Comparison of ENCODE assay signal across 20 mouse cellular contexts in genomic region chr14:59681906-59682305, GRCm38 (mm10). TPM values are rescaled to one million over a fixed set of nuclear protein-coding genes. Genes with fewer than 3 reads are reported as not detected.
DNase-seq lines count a peak whose midpoint lies in the region; ATAC-seq and TF ChIP-seq lines count a peak whose summit lies in the region.
"Had no signal": no experiment of that assay in that cellular context is flagged by ENCODE, and none has a peak within 500 bp of the region (broad histone marks: within the 10 kb centered on the region; RNA-seq: fewer than 3 reads in every experiment).

No protein-coding gene starts in this region.

- H3K9me3 ChIP-seq in lung, embryonic 14.5 days (ENCODE audit: low read depth, low read length), result no peaks in the 10 kb centered on the region
- H3K9me3 ChIP-seq: embryonic facial prominence, embryonic 12.5 days; forebrain, embryonic 15.5 days; heart, embryonic 10.5 days; hindbrain, embryonic 12.5 days had no signal

- ATAC-seq in lung, embryonic 14.5 days (ENCODE audit: insufficient read depth), result peak; percentile 79; the same call in 1 of the 2 replicates
- ATAC-seq: activated CD4-positive, CD25-positive, alpha-beta regulatory T cell, adult 4 months; forebrain, embryonic 15.5 days; Patski had no signal

- no peaks in the 10 kb centered on the region for H3K4me1 ChIP-seq in lung, embryonic 14.5 days (ENCODE audit: insufficient read depth)
- H3K4me1 ChIP-seq in lung, adult 2 months (ENCODE audit: control insufficient read depth, insufficient read depth, low read length), result no peaks in the 10 kb centered on the region
- H3K4me1 ChIP-seq: forebrain, embryonic 15.5 days had no signal

- no peak overlapping the region for H3K9ac ChIP-seq in lung, embryonic 14.5 days
- H3K9ac ChIP-seq: embryonic facial prominence, embryonic 12.5 days; forebrain, embryonic 15.5 days; hindbrain, embryonic 12.5 days had no signal

- 35% methylated on average over 4 of the region's 4 CpGs for WGBS in lung, embryonic 14.5 days
- 66% methylated on average over 4 of the region's 4 CpGs for WGBS in lung, adult 2 months

- TF ChIP-seq CTCF in lung, embryonic 14.5 days (IDR thresholded peaks at IDR 0.05; ENCODE audit: low read depth), result no peak
- TF ChIP-seq CTCF in lung, adult 2 months (IDR thresholded peaks at IDR 0.05; ENCODE audit: insufficient read depth, low read length), result no peak

- no peaks in the 10 kb centered on the region for H3K27me3 ChIP-seq in lung, embryonic 14.5 days (ENCODE audit: insufficient read depth, low read length)
- H3K27me3 ChIP-seq: embryonic facial prominence, embryonic 12.5 days; forebrain, embryonic 15.5 days had no signal

- no peak overlapping the region for H3K4me3 ChIP-seq in lung, embryonic 14.5 days (ENCODE audit: low read depth, low read length)
- H3K4me3 ChIP-seq in lung, adult 2 months (replicated peaks; ENCODE audit: extremely low read depth, low read depth, low read length), result no peak overlapping the region
- H3K4me3 ChIP-seq: embryonic facial prominence, embryonic 12.5 days; forebrain, embryonic 15.5 days; heart, embryonic 10.5 days; hindbrain, embryonic 12.5 days had no signal

- no peak for TF ChIP-seq POLR2A in lung, adult 2 months (IDR thresholded peaks at IDR 0.05; ENCODE audit: borderline replicate concordance, extremely low read depth, low read depth, low read length)

- H3K27ac ChIP-seq in lung, embryonic 14.5 days (ENCODE audit: low read depth), result no peak overlapping the region
- H3K27ac ChIP-seq: embryonic facial prominence, embryonic 12.5 days; forebrain, embryonic 15.5 days; heart, embryonic 10.5 days; hindbrain, embryonic 12.5 days had no signal

- H3K4me2 ChIP-seq in lung, embryonic 14.5 days, result no peak overlapping the region
- H3K4me2 ChIP-seq: embryonic facial prominence, embryonic 12.5 days; forebrain, embryonic 15.5 days; hindbrain, embryonic 12.5 days had no signal

- no peaks in the 10 kb centered on the region for H3K36me3 ChIP-seq in lung, embryonic 14.5 days (ENCODE audit: insufficient read depth)
- H3K36me3 ChIP-seq: embryonic facial prominence, embryonic 12.5 days; forebrain, embryonic 15.5 days; heart, embryonic 10.5 days; hindbrain, embryonic 12.5 days had no signal

- DNase-seq in cerebellum, postnatal 14 days, result peak; percentile 32 to 42
- DNase-seq in cerebellum, adult 8-10 months, result no peak
- DNase-seq in lung, embryonic 14.5 days, result peak; percentile 55
- no peak for DNase-seq in lung, postnatal 25 days (ENCODE audit: low spot score)
- DNase-seq in lung, postnatal 10 days, result peak; percentile 52
- DNase-seq in lung, adult 2 months, result no peak
- peak; percentile 24 to 76 for DNase-seq in lung, postnatal 4 days
- DNase-seq: adrenal gland, postnatal 14 days; cerebellum, adult 18-20 months; cerebellum, postnatal 25 days; gastrocnemius, postnatal 10 days; heart, adult 18-20 months; heart, postnatal 10 days; heart, postnatal 4 days had no signal

RNA-seq across cellular contexts. Expression of gene Shisa2, which starts 56.8 kb away (rescaled TPM):
- 18.7 and 21.7 TPM in 2 replicates for polyA plus RNA-seq in lung, embryonic 14.5 days (2014; fragmentation: Nextera tagmentation; extraction: Ambion mirVana)
- polyA plus RNA-seq in lung, adult 2 months (2012; rRNA removed), result 8.1 and 10.9 TPM in 2 replicates
- polyA plus RNA-seq: Patski had no signal

Comparison
In these comparisons a context has a peak if more than half of its experiments do, and no peak if none do; other contexts are left out.
1. DNase-seq: peak in cerebellum, postnatal 14 days (2 of 2), lung, embryonic 14.5 days (single experiment), lung, postnatal 10 days (single experiment) and lung, postnatal 4 days (2 of 2); none in cerebellum, adult 8-10 months (single experiment), lung, postnatal 25 days (single experiment) and lung, adult 2 months (single experiment).